Mouse (Mus musculus) MEL (cell line): Measurements from ENCODE around the gene Usp40. TPM values are rescaled to one million over a fixed set of nuclear protein-coding genes. Genes with fewer than 3 reads are reported as not detected.

ENCODE experiments used
- DNase-seq: peaks from one replicate; pipeline ENCODE4 v3.0.0; 2011; ENCODE audit warnings: low read depth, low spot score
- H3K27ac ChIP-seq: 2 replicates; pipeline ENCODE4 v1.5.1; 2012; ENCODE audit warnings: low read depth, mild to moderate bottlenecking, control low read depth, low read length, moderate library complexity; ENCODE audit not compliant: control insufficient read depth
- H3K27me3 ChIP-seq, 2 experiments: fragments of 150-350 bp in 1 of 2; sonication (generic) in 1 of 2; 2 replicates each; pipeline ENCODE4 v1.6.1; 2012; ENCODE audit warnings: low read length in 2 of 2, mild to moderate bottlenecking in 2 of 2, improper control_type of control experiment in 1 of 2, moderate library complexity in 1 of 2; ENCODE audit not compliant: insufficient read depth in 2 of 2, control insufficient read depth in 1 of 2
- H3K36me3 ChIP-seq, 2 experiments: 2 replicates each; pipeline ENCODE4 v1.6.1; 2012 to 2014; ENCODE audit warnings: low read length in 2 of 2, improper control_type of control experiment in 1 of 2, inconsistent platforms in 1 of 2, mild to moderate bottlenecking in 1 of 2; ENCODE audit not compliant: insufficient read depth in 2 of 2, control insufficient read depth in 1 of 2
- H3K4me1 ChIP-seq, 2 experiments: fragments of 150-350 bp in 1 of 2; sonication (generic) in 1 of 2; 2 replicates each; pipeline ENCODE4 v1.6.1; 2012; ENCODE audit warnings: low read length in 2 of 2, improper control_type of control experiment in 1 of 2, mild to moderate bottlenecking in 1 of 2; ENCODE audit not compliant: insufficient read depth in 2 of 2, control insufficient read depth in 1 of 2
- H3K4me3 ChIP-seq, 2 experiments: fragments of 150-350 bp in 1 of 2; sonication (generic) in 1 of 2; 2 replicates each; pipeline ENCODE4 v1.5.1; 2012; ENCODE audit warnings: low read depth in 2 of 2, low read length in 2 of 2, mild to moderate bottlenecking in 2 of 2, moderate library complexity in 2 of 2, control low read depth in 1 of 2, improper control_type of control experiment in 1 of 2; ENCODE audit not compliant: control insufficient read depth in 1 of 2, insufficient read depth in 1 of 2
- H3K79me2 ChIP-seq: 2 replicates; pipeline ENCODE4 v1.6.1; 2012; ENCODE audit warnings: mild to moderate bottlenecking, low read length, moderate library complexity; ENCODE audit not compliant: control insufficient read depth, poor library complexity, insufficient read depth
- H3K9ac ChIP-seq: 2 replicates; pipeline ENCODE4 v1.6.1; 2012; ENCODE audit warnings: low read depth, mild to moderate bottlenecking, control low read depth, low read length, moderate library complexity; ENCODE audit not compliant: control insufficient read depth, poor library complexity, severe bottlenecking
- H3K9me3 ChIP-seq: fragments of 150-350 bp; sonication (generic); replicated peaks from 2 replicates; pipeline ENCODE4 v1.6.1; 2012; ENCODE audit warnings: mild to moderate bottlenecking, low read length, improper control_type of control experiment, moderate library complexity; ENCODE audit not compliant: insufficient read depth
- BHLHE40 ChIP-seq: IDR thresholded peaks from 2 replicates; pipeline ENCODE4 v1.6.1; 2012; ENCODE audit warnings: low read depth, mild to moderate bottlenecking, inconsistent platforms, low read length, improper control_type of control experiment, borderline replicate concordance
- CHD1 ChIP-seq: IDR thresholded peaks from 2 replicates; pipeline ENCODE4 v1.6.1; 2012; ENCODE audit warnings: low read depth, mild to moderate bottlenecking, inconsistent platforms, low read length, improper control_type of control experiment
- CHD2 ChIP-seq: IDR thresholded peaks from 2 replicates; pipeline ENCODE4 v1.6.1; 2011; ENCODE audit warnings: low read length, improper control_type of control experiment
- EP300 ChIP-seq, 2 experiments: IDR thresholded peaks; 2 replicates each; pipeline ENCODE4 v1.6.1; 2011; ENCODE audit warnings: improper control_type of control experiment in 2 of 2, low read length in 2 of 2, low read depth in 1 of 2, mild to moderate bottlenecking in 1 of 2
- ETS1 ChIP-seq: IDR thresholded peaks from 2 replicates; pipeline ENCODE4 v1.6.1; 2012; ENCODE audit warnings: low read depth, mild to moderate bottlenecking, inconsistent platforms, low read length, improper control_type of control experiment, moderate library complexity
- GATA1 ChIP-seq: IDR thresholded peaks from 2 replicates; pipeline ENCODE4 v1.6.1; 2011; ENCODE audit warnings: low read depth, low read length, improper control_type of control experiment
- JUND ChIP-seq: IDR thresholded peaks from 2 replicates; pipeline ENCODE4 v1.6.1; 2011; ENCODE audit warnings: low read depth, mild to moderate bottlenecking, improper control_type of control experiment, low read length
- MEF2A ChIP-seq: IDR thresholded peaks from 2 replicates; pipeline ENCODE4 v1.6.1; 2014; ENCODE audit warnings: low read depth, mild to moderate bottlenecking, inconsistent platforms, low read length, improper control_type of control experiment; ENCODE audit not compliant: poor library complexity, insufficient replicate concordance, severe bottlenecking; ENCODE audit errors: extremely low read depth
- MXI1 ChIP-seq: IDR thresholded peaks from 2 replicates; pipeline ENCODE4 v1.6.1; 2011; ENCODE audit warnings: mild to moderate bottlenecking, low read depth, low read length, improper control_type of control experiment
- NELFE ChIP-seq: IDR thresholded peaks from 2 replicates; pipeline ENCODE4 v1.6.1; 2011; ENCODE audit warnings: low read depth, low read length, improper control_type of control experiment
- NRF1 ChIP-seq: IDR thresholded peaks from 2 replicates; pipeline ENCODE4 v1.6.1; 2014; ENCODE audit warnings: low read depth, mild to moderate bottlenecking, inconsistent platforms, low read length, improper control_type of control experiment, moderate library complexity; ENCODE audit not compliant: poor library complexity, insufficient read depth, severe bottlenecking
- POLR2A ChIP-seq, 2 experiments: IDR thresholded peaks; 2 replicates each; pipeline ENCODE4 v1.6.1; 2011 to 2012; ENCODE audit warnings: low read length in 2 of 2, mild to moderate bottlenecking in 2 of 2, control low read depth in 1 of 2, improper control_type of control experiment in 1 of 2, low read depth in 1 of 2, moderate library complexity in 1 of 2; ENCODE audit not compliant: control insufficient read depth in 1 of 2, insufficient read depth in 1 of 2, poor library complexity in 1 of 2
- RAD21 ChIP-seq: IDR thresholded peaks from 2 replicates; pipeline ENCODE4 v1.6.1; 2011; ENCODE audit warnings: mild to moderate bottlenecking, low read depth, low read length, improper control_type of control experiment
- TBP ChIP-seq: IDR thresholded peaks from 2 replicates; pipeline ENCODE4 v1.8.0; 2011; ENCODE audit warnings: low read depth, low read length, improper control_type of control experiment
- TCF12 ChIP-seq: IDR thresholded peaks from 2 replicates; pipeline ENCODE4 v1.6.1; 2014; ENCODE audit warnings: low read depth, mild to moderate bottlenecking, inconsistent platforms, low read length, improper control_type of control experiment, moderate library complexity
- USF1 ChIP-seq: IDR thresholded peaks from 2 replicates; pipeline ENCODE4 v1.6.1; 2014; ENCODE audit warnings: low read depth, mild to moderate bottlenecking, inconsistent platforms, low read length, improper control_type of control experiment, moderate library complexity
- USF2 ChIP-seq, 2 experiments: IDR thresholded peaks; 2 replicates each; pipeline ENCODE4 v1.6.1; 2011 to 2012; ENCODE audit warnings: improper control_type of control experiment in 2 of 2, low read length in 2 of 2, borderline replicate concordance in 1 of 2, inconsistent platforms in 1 of 2, low read depth in 1 of 2, mild to moderate bottlenecking in 1 of 2; ENCODE audit not compliant: insufficient read depth in 1 of 2
- ZKSCAN1 ChIP-seq: IDR thresholded peaks from 2 replicates; pipeline ENCODE4 v1.6.1; 2012; ENCODE audit warnings: low read depth, mild to moderate bottlenecking, inconsistent platforms, low read length, improper control_type of control experiment, moderate library complexity
- polyA plus RNA-seq, 2 experiments: library from polyadenylated mRNA; stranded (reverse) in 1 of 2; unstranded in 1 of 2; fragments of >175 nt in 1 of 2; fragments of >200 nt in 1 of 2; gene quantifications; 2 replicates each; pipeline versions ENCODE4 v1.2.1 to v1.2.4; 2012; ENCODE audit warnings: low replicate concordance in 2 of 2, low read depth in 1 of 2; ENCODE audit not compliant: insufficient read length in 2 of 2, insufficient read depth in 1 of 2, missing spikeins in 1 of 2
- total RNA-seq: library from RNA; depleted of rRNA; stranded (reverse); fragments of 300-350 nt; gene quantifications from 2 replicates; pipeline ENCODE4 v1.2.3, GENCODE M21; 2012

Gene Usp40
- total and polyA plus RNA-seq, 3 experiments: 8.9 to 10.1 TPM; not detected in 1

DNA sequence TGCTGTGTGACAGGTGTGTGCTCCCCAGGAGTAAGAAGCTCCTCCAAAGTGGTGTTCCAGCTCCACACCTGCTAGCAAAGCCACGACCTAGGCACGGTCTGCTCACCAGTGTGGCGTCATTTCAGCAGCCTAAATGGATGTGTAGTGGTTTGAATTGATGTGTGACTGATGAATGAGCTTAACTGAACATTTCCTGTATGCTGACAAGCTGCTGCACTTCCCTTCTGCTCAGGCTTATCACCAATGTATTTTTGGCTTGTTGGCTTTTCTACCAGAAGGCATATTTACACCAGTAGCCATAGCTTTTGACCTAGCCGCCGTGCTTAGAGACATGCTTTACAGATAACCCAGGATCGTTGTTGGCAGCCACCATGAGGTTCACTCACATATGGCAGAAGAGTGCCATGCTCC, 60.7 kb downstream of the Usp40 start:
- DNase-seq: peak; percentile 49
- no peaks in the 10 kb centered on the region for H3K9me3 ChIP-seq
- peak overlapping the region; percentile 13; the same call in 1 of the 2 replicates for H3K27ac ChIP-seq
- no peaks in the 10 kb centered on the region for H3K27me3 ChIP-seq
- H3K4me3 ChIP-seq: no peak overlapping the region
- H3K79me2 ChIP-seq: no peaks in the 10 kb centered on the region
- H3K4me1 ChIP-seq: peaks cover 5 to 10% of the 10 kb centered on the region in 2 experiments; a peak in 3 of 4 replicates
- peaks cover 5 to 9% of the 10 kb centered on the region in 2 experiments for H3K36me3 ChIP-seq
- TF ChIP-seq GATA1: peak; percentile 39; the same call in 1 of the 2 replicates
- 0 out of 2 replicates have a peak, but pooled peaks have one; percentile 25 for TF ChIP-seq ETS1
- peak; percentile 85; the same call in 1 of the 2 replicates for TF ChIP-seq MEF2A
- TF ChIP-seq MXI1: 0 out of 2 replicates have a peak, but pooled peaks have one; percentile 26
- no peak for TF ChIP-seq ZKSCAN1
- TF ChIP-seq EP300 (IDR thresholded peaks at IDR 0.05; ENCODE audit: low read depth in 1 of 2, low read length in 2 of 2): 0 out of 4 replicates have a peak, but pooled peaks of 1 of the 2 experiments have one; percentile 24
- no peak overlapping the region for H3K9ac ChIP-seq

DNA sequence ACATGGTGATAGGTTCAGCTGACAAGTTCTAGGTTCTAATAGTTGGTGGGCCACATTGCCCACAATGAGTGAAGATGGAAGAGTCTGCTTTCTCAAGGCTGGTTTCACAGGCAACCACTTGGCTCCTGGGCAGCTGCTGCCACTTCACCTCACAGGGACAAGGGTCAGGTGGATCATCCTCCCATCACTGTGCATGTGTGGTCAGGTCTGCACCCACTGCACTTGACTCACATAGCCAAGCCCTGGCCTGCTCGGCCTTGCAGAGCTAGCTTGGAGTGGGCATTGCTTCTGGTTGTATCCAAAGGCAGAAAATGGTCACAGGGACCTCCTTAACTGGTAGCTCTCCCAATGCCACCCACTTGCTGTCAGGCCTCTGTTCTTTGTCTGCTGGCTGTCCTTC, 66.6 kb downstream of the Usp40 start:
- H3K4me1 ChIP-seq: no peaks in the 10 kb centered on the region
- no peak overlapping the region for H3K9ac ChIP-seq
- peaks cover 0 to 16% of the 10 kb centered on the region in 2 experiments; a peak in 2 of 4 replicates for H3K36me3 ChIP-seq
- no peaks in the 10 kb centered on the region for H3K9me3 ChIP-seq
- H3K4me3 ChIP-seq: no peak overlapping the region
- DNase-seq: no peak
- TF ChIP-seq NRF1 (no peak), USF2 (IDR thresholded peaks at IDR 0.05; ENCODE audit: borderline replicate concordance in 1 of 2, insufficient read depth in 1 of 2, low read depth in 1 of 2, low read length in 2 of 2) (no peak), TBP (no peak), TCF12 (no peak), BHLHE40 (no peak), CHD1 (no peak), JUND (no peak), USF1 (no peak), NELFE (no peak), CHD2 (no peak), RAD21 (no peak), ETS1 (no peak), POLR2A (IDR thresholded peaks at IDR 0.05; ENCODE audit: control insufficient read depth in 1 of 2, insufficient read depth in 1 of 2, low read depth in 1 of 2, low read length in 2 of 2, poor library complexity in 1 of 2) (no peak)
- H3K27me3 ChIP-seq: no peaks in the 10 kb centered on the region
- H3K27ac ChIP-seq: no peak overlapping the region
- H3K79me2 ChIP-seq: no peaks in the 10 kb centered on the region
